Mouse (Mus musculus) neutrophil, adult 65 days (primary cell): ENCODE data around the gene Olfr691. TPM values are rescaled to one million over a fixed set of nuclear protein-coding genes. Genes with fewer than 3 reads are reported as not detected.

Experiments
- total RNA-seq: library from RNA; stranded (reverse); gene quantifications from 2 replicates; pipeline ENCODE4 v1.2.4, GENCODE M21; 2023

Olfr691 gene
- 0.27 and 0.32 TPM in 2 replicates for total RNA-seq

DNA sequence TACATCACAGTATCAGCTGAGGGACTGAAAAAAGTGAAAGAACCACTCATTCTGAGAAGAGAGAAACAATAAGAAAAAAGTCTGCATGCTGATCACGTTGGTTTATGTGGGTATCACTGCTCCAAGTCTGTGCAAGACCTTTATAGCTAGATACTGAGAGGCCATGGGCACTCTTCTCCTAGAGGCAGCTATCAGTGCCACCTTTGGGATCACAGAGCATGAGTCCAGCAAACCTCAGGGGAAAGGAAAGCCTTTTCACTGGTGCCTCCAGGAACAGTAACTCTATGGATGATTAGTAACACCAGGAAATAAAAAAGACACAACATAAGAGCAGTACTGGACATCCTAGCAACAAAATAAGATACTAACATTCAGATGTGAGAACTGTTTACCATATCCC lies at the start of gene Olfr691:
Olfr691 (minus strand) TSS at position 101 of the 400 bp plus-strand sequence.

DNA sequence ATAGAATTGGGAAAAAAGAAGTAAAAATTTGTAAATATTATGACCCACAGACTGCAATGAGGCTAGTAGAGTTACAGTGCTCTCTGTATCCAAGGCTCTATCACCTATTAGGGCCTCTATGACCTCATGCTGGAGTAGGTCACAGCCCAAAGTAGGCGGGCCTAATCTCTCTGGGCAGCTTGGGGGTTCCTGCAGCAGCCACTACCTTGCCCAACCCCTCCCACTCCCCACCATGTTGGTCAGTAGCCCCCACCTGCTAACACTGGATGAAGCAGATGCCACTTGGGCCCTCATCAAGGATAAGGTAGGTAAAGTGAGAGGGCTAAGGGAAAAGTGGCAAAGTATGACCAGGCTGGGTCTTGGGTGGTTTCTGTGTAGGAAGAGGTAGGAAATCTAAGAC lies 32.8 kb upstream of the Olfr691 start, which contains the start of gene Gm5901:
Gm5901 (plus strand) TSS at position 173 of the 400 bp plus-strand sequence.

DNA sequence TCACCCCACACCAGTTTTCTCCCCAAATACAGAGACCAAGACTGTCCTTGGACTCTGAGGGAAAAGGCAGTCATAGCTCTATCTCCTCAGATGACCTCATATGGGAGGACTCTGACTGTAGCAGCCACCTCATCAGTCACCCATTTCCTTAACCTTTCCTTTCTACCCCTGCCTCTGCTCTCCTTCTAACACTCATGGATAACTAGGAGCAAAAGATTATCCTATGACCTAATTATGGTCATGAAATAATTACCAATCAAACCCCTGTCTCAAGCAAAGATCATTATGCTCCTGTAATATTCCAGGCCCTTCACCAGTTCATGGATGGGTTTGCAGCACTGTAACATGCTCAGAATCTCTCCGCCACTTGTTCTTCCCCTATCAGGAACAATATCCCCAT lies 25.9 kb upstream of the Olfr691 start, which contains the start of gene Olfr692:
Olfr692 (plus strand) TSS at position 301 of the 400 bp plus-strand sequence.

DNA sequence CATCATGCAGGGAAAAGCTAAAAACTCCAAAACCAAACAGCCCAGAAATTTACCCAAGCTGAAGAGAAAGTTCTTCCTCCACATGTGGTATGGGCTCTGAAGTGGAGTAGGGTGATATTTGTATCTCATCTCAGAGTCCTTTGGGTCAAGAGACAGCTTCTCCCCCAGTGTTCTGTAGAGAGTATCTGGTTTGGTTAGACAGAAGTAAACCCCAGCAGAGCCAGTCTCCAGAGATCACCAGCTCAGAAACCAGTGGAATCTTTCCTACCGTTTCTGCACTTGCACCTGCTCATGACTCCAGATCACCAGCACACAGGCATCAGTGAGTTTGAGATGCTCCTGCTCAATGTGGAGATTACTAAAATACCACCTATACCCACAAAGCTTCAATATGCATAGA lies 8.1 kb downstream of the Olfr691 start, which contains the start of gene Olfr690:
Olfr690 (minus strand) TSS at position 101 of the 400 bp plus-strand sequence.

DNA sequence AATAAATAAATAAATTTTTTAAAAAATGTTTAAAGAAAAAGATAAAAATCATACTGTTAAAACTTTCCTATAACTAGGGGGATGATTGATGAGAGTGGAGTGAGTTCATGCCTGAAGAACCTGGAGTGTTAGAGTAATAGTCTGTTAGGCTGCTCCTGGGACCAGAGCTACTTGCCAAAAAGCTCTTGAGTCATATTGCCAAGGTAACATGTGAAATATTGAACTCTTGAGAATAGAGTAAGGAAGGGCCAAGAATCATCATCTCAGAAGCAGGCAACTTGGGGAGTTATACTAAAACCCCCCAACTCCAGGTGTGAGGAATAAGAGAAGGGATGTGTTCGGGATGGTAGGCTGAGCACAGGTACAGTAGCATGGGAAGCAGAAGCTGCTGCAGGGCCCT lies 31.2 kb downstream of the Olfr691 start, which contains the start of gene Olfr689:
Olfr689 (plus strand) TSS at position 301 of the 400 bp plus-strand sequence.

DNA sequence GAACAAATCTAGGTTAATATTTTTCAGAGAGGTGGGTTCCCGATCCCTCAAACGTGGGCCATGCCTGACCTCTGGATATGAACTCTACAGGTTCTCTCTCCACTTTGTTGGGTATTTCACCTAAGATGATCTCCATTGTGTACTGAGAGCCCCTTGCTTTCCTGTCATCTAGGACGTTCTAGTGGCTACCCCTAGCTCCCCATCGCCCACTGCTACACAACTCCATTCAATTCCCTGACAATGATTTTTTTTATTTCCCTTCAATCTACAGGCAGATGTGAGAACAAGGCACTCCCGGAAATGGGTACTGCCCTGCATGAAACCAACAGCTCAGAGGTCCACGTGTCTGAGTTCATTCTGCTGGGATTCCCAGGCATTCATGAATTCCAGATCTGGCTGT lies 54.3 kb downstream of the Olfr691 start, which contains the start of gene Olfr688:
Olfr688 (plus strand) TSS at position 301 of the 400 bp plus-strand sequence.

Other genes with a start within 250 kb of the Olfr691 start
- not detected in 2 replicates for gene Olfr680-ps1, start 249.5 kb downstream of the Olfr691 start, total RNA-seq
- gene Olfr681, start 225.4 kb downstream of the Olfr691 start, total RNA-seq, result not detected in 2 replicates
- not detected in 2 replicates for gene Olfr683, start 195.3 kb downstream of the Olfr691 start, total RNA-seq
- not detected in 2 replicates for gene Olfr684, start 178.6 kb downstream of the Olfr691 start, total RNA-seq
- not detected in 2 replicates for gene Olfr685, start 156.3 kb downstream of the Olfr691 start, total RNA-seq
- gene Olfr686, start 134.8 kb downstream of the Olfr691 start, total RNA-seq, result not detected in 2 replicates
- not detected in 2 replicates for gene Olfr688, start 54.2 kb downstream of the Olfr691 start, total RNA-seq
- not detected in 2 replicates for gene Olfr689, start 31.1 kb downstream of the Olfr691 start, total RNA-seq
- gene Olfr690, start 8.2 kb downstream of the Olfr691 start, total RNA-seq, result not detected in 2 replicates
- gene Olfr692, start 26.0 kb upstream of the Olfr691 start, total RNA-seq, result not detected in 2 replicates
- not detected in 2 replicates for gene Gm5901, start 32.8 kb upstream of the Olfr691 start, total RNA-seq
- gene Fam160a2, start 57.8 kb upstream of the Olfr691 start, total RNA-seq, result 152 and 227 TPM in 2 replicates
- gene Cnga4, start 62.3 kb upstream of the Olfr691 start, total RNA-seq, result 0.86 and 1.1 TPM in 2 replicates
- not detected in 2 replicates for gene Cckbr, start 83.5 kb upstream of the Olfr691 start, total RNA-seq
- gene Cavin3, start 140.0 kb upstream of the Olfr691 start, total RNA-seq, result not detected in 2 replicates
- gene Smpd1, start 212.1 kb upstream of the Olfr691 start, total RNA-seq, result 19.4 and 20.6 TPM in 2 replicates
- gene Apbb1, start 239.4 kb upstream of the Olfr691 start, total RNA-seq, result 1.5 and 1.6 TPM in 2 replicates